Mouse (Mus musculus) hindbrain, embryonic 16.5 days (tissue): ENCODE measurements around the gene Maml2. TPM values are rescaled to one million over a fixed set of nuclear protein-coding genes. Genes with fewer than 3 reads are reported as not detected.

Source experiments
- ATAC-seq: fragments of 200-750 bp; cut with Nextera tagmentation; 2 replicates; pipeline ENCODE4 v1.8.0; 2017; ENCODE audit warnings: moderate TSS enrichment, moderate library complexity
- H3K27ac ChIP-seq: fragments of 300-500 bp; sonication (generic); 2 replicates; pipeline ENCODE4 v1.5.1; 2014; ENCODE audit warnings: low read depth, mild to moderate bottlenecking, control low read depth, low read length, moderate library complexity
- H3K27me3 ChIP-seq: fragments of 300-500 bp; sonication (generic); replicated peaks from 2 replicates; pipeline ENCODE4 v1.6.1; 2014; ENCODE audit warnings: low read length; ENCODE audit not compliant: control insufficient read depth, insufficient read depth
- H3K36me3 ChIP-seq: fragments of 300-500 bp; sonication (generic); 2 replicates; pipeline ENCODE4 v1.6.1; 2014; ENCODE audit warnings: mild to moderate bottlenecking, low read length, moderate library complexity, mixed read lengths; ENCODE audit not compliant: control insufficient read depth, insufficient read depth
- H3K4me1 ChIP-seq: fragments of 300-500 bp; sonication (generic); 2 replicates; pipeline ENCODE4 v1.6.1; 2014; ENCODE audit warnings: low read depth, low read length; ENCODE audit not compliant: control insufficient read depth, insufficient read depth
- H3K4me2 ChIP-seq: fragments of 300-500 bp; sonication (generic); 2 replicates; pipeline ENCODE4 v1.6.1; 2014; ENCODE audit warnings: mild to moderate bottlenecking, low read length, control low read depth, moderate library complexity
- H3K4me3 ChIP-seq: fragments of 300-500 bp; sonication (generic); 2 replicates; pipeline ENCODE4 v1.5.1; 2014; ENCODE audit warnings: mild to moderate bottlenecking, low read length, control low read depth, moderate library complexity
- H3K9ac ChIP-seq: fragments of 300-500 bp; sonication (generic); 2 replicates; pipeline ENCODE4 v1.6.1; 2014; ENCODE audit warnings: low read depth, mild to moderate bottlenecking, control low read depth, low read length, moderate library complexity
- H3K9me3 ChIP-seq: fragments of 300-500 bp; sonication (generic); 2 replicates; pipeline ENCODE4 v1.6.1; 2014; ENCODE audit warnings: mild to moderate bottlenecking, low read length, moderate library complexity; ENCODE audit not compliant: control insufficient read depth
- WGBS: fragments of 180-500 bp; shearing (Covaris S2); extraction: QIAGEN DNeasy Blood & Tissue Kit; methylation state at CpG from one replicate; pipeline ENCODE4 v1.1.7; 2014; 5-methylcytosine and 5-hydroxymethylcytosine counted together
- polyA plus RNA-seq: library from polyadenylated mRNA; unstranded; fragments of >200 nt; fragmentation: Nextera tagmentation; extraction: Ambion mirVana; gene quantifications from 2 replicates; pipeline ENCODE4 v1.2.1, GENCODE M21; 2015

Gene Maml2
- polyA plus RNA-seq, 1 experiment from 2014 or later: 10.8 TPM

DNA sequence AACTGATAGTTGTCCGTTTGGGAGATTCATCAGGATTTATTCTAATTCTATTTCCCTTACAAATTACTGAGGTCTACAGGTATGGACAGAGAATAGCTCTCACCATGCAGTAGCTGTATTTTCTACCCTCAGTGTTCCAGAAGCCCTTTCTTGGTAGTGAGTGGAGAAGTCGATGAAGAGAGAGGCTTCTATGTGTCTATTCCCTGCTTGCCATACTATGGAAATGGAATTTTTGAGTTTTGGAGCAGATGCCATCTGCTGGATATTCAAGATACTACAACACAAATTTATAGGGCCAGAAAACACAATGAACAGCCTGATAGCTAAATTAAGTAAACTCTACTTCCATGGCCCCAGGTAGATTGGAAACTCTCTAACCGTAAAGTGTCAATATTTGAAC lies 355.2 kb downstream of the Maml2 start:
- H3K27ac ChIP-seq: peak overlapping the region; percentile 55
- peak; percentile 87 for ATAC-seq
- 23% methylated on average over 3 of the region's 3 CpGs for WGBS
- no peak overlapping the region for H3K4me3 ChIP-seq
- H3K36me3 ChIP-seq: no peaks in the 10 kb centered on the region
- H3K4me2 ChIP-seq: peak overlapping the region; percentile 19
- H3K4me1 ChIP-seq: peaks cover 10% of the 10 kb centered on the region
- no peaks in the 10 kb centered on the region for H3K9me3 ChIP-seq
- H3K27me3 ChIP-seq: no peaks in the 10 kb centered on the region
- no peak overlapping the region for H3K9ac ChIP-seq

DNA sequence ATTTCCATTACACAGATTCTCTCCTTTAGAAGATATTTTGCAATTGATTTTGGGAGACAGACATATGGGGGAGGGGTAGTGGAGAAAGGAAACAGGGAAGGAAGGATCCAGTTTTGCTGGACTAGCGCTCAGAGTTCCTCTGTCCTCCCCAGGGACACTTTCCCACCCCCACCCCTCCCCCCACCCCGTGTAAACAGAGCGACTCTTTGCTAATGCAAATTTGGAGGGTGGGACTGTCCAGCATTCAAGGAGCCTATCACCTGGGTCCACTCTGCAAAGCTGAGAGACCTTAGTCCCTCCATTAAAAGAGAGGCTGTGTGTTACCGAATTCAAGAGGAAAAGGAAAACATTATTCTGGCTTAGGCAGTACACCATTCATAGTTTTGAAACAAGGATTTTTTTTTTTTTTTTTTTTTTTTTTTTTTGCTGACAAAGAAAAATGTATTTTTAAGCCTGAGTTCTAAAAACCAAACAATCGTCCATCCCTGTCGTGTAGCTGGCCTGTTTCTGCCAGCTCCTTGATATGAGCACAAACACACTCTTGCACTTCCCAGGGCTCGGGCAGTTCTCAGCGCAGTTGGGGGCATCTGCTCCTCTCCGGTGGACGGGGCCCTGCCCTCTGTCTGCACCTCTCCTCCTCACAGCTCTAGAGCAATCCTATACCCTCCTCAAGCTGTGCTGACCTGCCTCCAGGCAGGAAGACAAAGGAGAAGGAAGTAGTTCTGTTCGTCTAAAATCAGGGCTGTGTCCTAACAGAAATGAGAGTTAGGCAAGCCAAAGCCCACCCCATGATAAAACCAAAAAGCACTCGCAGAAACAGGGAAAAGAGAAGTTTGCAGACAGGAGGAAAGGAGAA lies 364.2 kb downstream of the Maml2 start:
- H3K27me3 ChIP-seq: no peaks in the 10 kb centered on the region
- peaks cover 10% of the 10 kb centered on the region for H3K4me1 ChIP-seq
- no peak overlapping the region; the same call in 1 of the 2 replicates for H3K27ac ChIP-seq
- no peak overlapping the region for H3K4me3 ChIP-seq
- no peaks in the 10 kb centered on the region for H3K36me3 ChIP-seq
- H3K9ac ChIP-seq: peak overlapping the region; percentile 47
- H3K9me3 ChIP-seq: no peaks in the 10 kb centered on the region
- H3K4me2 ChIP-seq: peak overlapping the region; percentile 40
- 5% methylated on average over 12 of the region's 12 CpGs for WGBS
- ATAC-seq: peak; percentile 44

DNA sequence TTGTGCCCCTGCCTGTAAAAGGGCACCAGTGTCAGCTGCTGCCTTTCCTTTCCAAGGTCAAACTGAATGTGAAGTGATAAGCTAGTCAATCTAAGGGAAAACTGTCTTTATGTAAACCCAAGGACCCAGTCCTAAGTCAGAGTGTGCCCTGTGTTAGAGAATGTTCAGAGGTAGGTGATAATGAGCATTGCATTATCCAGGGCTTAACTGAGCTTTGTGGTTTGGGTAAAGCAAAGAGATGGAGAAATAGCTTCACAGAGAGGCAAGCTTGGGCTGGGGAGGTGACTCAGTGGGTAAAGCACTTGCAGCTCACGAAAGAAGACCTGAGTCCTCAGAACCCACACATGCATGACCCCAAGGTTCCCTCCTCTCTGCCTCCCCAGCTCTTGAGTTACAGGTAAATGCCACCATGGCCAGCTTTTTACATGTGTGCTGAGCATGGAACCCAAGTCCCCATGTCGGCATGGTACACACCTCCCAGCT lies 367.8 kb downstream of the Maml2 start:
- Histone ChIP-seq H3K9me3 (no peaks in the 10 kb centered on the region), H3K4me1 (peaks cover 11% of the 10 kb centered on the region), H3K4me2 (no peak overlapping the region), H3K27me3 (no peaks in the 10 kb centered on the region), H3K27ac (no peak overlapping the region), H3K36me3 (no peaks in the 10 kb centered on the region), H3K4me3 (no peak overlapping the region), H3K9ac (no peak overlapping the region)
- no peak for ATAC-seq
- WGBS: 94% methylated on average over 2 of the region's 2 CpGs

DNA sequence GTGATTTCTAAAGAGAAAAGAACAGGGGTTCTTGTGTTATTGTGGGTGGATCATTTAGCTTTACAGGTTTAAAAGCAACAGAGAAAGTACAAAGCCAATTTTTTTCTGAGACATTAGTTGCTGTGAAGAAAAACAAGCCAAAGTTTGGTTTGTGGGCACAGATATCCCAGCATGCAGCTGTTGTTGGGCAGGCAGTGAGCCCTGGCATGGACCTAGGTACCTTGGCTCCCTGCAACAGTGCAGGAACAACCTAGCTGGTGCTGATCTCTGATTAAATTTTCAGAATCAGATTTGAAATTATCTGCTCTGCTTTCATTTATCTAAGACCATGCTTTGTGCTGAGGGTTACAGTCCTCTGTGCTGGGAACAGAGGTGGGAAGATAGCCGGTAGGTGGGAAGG lies 370.2 kb downstream of the Maml2 start:
- Histone ChIP-seq H3K4me3 (no peak overlapping the region), H3K27ac (no peak overlapping the region), H3K4me1 (peaks cover 3% of the 10 kb centered on the region; the same call in 1 of the 2 replicates), H3K27me3 (no peaks in the 10 kb centered on the region), H3K4me2 (no peak overlapping the region), H3K9me3 (no peaks in the 10 kb centered on the region), H3K36me3 (no peaks in the 10 kb centered on the region), H3K9ac (no peak overlapping the region)
- WGBS: 97% methylated on average over 1 of the region's 1 CpGs
- ATAC-seq: no peak

DNA sequence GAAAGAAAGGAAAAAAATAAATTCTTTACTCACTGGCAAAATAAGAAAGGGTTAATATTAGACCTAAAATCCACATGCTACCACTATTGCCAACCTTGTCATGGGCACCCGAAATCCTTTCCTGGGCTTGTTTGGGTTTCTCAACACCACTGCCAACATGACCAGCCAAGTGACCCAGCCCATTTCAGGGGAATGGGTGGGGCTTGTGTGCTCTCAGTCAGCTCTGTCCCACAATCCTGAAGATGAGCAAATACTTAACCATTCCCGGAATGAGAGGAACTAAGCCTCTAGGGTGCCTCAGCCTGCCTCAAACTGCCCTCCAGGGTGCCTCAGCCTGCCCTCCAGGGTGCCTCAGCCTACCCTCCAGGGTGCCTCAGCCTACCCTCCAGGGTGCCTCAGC lies 371.0 kb downstream of the Maml2 start:
- WGBS: 66% methylated on average over 2 of the region's 2 CpGs
- H3K36me3 ChIP-seq: no peaks in the 10 kb centered on the region
- H3K27ac ChIP-seq: no peak overlapping the region
- H3K27me3 ChIP-seq: no peaks in the 10 kb centered on the region
- H3K4me3 ChIP-seq: no peak overlapping the region
- no peak overlapping the region for H3K4me2 ChIP-seq
- peaks cover 3% of the 10 kb centered on the region; the same call in 1 of the 2 replicates for H3K4me1 ChIP-seq
- H3K9me3 ChIP-seq: no peaks in the 10 kb centered on the region
- no peak for ATAC-seq
- no peak overlapping the region for H3K9ac ChIP-seq

DNA sequence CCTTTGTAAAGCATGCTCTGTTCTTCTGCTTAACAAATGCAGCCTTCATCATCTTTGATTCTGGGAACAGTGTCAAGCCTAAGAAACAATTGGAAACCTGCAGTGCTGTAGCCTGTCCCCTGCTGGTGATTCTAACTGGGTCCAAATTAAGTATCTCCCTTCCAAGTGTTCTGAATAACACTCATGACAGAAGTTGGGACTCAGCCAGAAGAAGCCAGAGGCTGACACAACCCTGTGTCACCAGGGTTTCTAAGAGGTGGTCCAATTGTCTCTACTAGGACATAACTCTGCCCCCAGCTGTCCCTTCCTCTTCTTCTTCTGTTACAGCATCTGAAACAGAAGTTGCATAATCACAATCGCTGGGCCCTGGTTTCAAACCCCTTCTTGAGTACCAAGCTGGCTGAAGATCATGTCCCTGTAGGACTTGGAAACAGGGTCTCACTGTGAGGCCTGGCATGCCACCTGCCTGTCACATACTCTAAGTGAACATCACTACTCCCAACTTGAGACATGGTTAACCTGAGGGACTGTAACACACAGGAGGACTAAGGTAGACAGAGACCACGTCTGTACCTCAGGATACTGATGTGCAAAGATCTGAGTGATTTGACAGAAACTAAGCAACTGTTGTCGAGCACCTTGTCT lies 373.5 kb downstream of the Maml2 start:
- no peak overlapping the region for H3K9ac ChIP-seq
- H3K36me3 ChIP-seq: no peaks in the 10 kb centered on the region
- no peak overlapping the region for H3K27ac ChIP-seq
- H3K4me3 ChIP-seq: no peak overlapping the region
- no peaks in the 10 kb centered on the region for H3K27me3 ChIP-seq
- peak; percentile 78 for ATAC-seq
- WGBS: 69% methylated on average over 3 of the region's 3 CpGs
- H3K4me1 ChIP-seq: peaks cover 3% of the 10 kb centered on the region; the same call in 1 of the 2 replicates
- H3K9me3 ChIP-seq: no peaks in the 10 kb centered on the region
- no peak overlapping the region for H3K4me2 ChIP-seq

DNA sequence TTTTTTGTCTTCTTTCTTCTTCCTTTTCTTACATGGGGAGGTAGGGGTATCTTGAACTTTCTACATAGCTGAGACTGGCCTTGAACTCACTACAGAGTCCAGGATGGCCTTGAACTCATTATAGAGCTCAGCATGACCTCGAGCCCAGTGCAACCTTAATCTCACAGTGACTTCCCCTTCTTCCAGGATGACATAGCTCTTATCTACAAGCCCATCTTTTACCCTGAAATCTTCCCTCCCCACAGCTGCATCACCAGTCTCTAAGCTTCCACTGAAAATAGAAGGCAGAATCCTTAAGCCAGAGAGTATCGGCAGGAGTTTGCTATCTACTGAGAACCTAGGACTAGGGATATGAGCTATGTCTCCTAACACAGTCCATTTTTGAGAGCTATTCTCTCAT lies 375.5 kb downstream of the Maml2 start:
- Histone ChIP-seq H3K4me1 (peaks cover 3% of the 10 kb centered on the region; the same call in 1 of the 2 replicates), H3K4me3 (no peak overlapping the region), H3K36me3 (no peaks in the 10 kb centered on the region), H3K27me3 (no peaks in the 10 kb centered on the region), H3K27ac (no peak overlapping the region), H3K9ac (no peak overlapping the region), H3K9me3 (no peaks in the 10 kb centered on the region), H3K4me2 (no peak overlapping the region)
- 92% methylated on average over 2 of the region's 2 CpGs for WGBS
- no peak for ATAC-seq

DNA sequence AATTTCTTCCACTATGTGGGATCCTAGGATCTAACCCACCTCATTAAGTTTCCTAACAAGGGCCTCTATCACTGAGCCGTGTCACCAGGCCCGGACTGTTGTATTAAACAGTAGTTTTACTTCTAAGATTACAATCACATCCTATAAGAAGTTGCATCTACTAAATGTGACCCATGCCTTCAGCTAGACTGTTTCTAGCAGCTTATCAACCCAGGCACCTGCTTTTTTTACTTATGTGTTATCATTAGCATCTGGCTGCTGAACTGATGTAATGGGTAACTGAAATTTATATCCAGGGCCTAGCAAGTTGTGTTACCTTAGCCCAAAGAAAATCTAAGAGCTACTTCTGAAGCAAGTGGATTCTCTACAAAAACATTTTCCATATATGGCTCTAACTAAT lies 380.3 kb downstream of the Maml2 start:
- peaks cover 3% of the 10 kb centered on the region; the same call in 1 of the 2 replicates for H3K4me1 ChIP-seq
- H3K9me3 ChIP-seq: no peaks in the 10 kb centered on the region
- 91% methylated on average over 2 of the region's 2 CpGs for WGBS
- H3K4me3 ChIP-seq: no peak overlapping the region
- H3K27me3 ChIP-seq: no peaks in the 10 kb centered on the region
- H3K9ac ChIP-seq: no peak overlapping the region
- no peak overlapping the region for H3K27ac ChIP-seq
- H3K36me3 ChIP-seq: no peaks in the 10 kb centered on the region
- H3K4me2 ChIP-seq: no peak overlapping the region
- ATAC-seq: no peak

DNA sequence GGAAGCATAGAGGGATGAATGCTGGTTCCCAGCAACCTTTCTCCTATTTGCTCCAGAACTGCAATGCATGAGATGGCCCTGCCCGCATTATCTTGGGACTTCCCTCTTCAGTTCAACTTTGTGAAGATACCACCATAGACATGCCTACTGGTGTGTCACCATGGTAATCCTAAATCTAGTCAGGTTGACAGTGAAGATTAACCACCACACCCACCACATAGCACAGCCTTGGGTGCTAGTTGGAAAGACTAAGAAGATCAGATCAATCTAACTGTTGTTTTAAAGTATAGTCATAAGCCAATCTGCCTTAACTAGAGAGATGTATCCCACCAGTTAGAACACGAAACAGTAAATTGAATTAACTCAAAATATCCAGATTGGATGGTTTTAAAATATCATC lies 381.9 kb downstream of the Maml2 start:
- no peak for ATAC-seq
- Histone ChIP-seq H3K4me1 (peaks cover 3% of the 10 kb centered on the region; the same call in 1 of the 2 replicates), H3K27ac (no peak overlapping the region), H3K9me3 (no peaks in the 10 kb centered on the region), H3K36me3 (no peaks in the 10 kb centered on the region), H3K4me3 (no peak overlapping the region), H3K4me2 (no peak overlapping the region), H3K27me3 (no peaks in the 10 kb centered on the region), H3K9ac (no peak overlapping the region)
- 96% methylated on average over 2 of the region's 2 CpGs for whole genome bisulfite sequencing
